Mouse (Mus musculus): ENCODE results near the gene Igsf21.

The Igsf21 gene

GRCm38 (mm10) chr4:140237305-140237741 is 9.3 kb downstream of the Igsf21 start:
- DNase-seq (ENCODE audit: low spot score in 2 of 2): no peak

GRCm38 (mm10) chr4:140235361-140236153 is 11.0 kb downstream of the Igsf21 start:
- no peak for DNase-seq (ENCODE audit: low spot score in 2 of 2)

DNA sequence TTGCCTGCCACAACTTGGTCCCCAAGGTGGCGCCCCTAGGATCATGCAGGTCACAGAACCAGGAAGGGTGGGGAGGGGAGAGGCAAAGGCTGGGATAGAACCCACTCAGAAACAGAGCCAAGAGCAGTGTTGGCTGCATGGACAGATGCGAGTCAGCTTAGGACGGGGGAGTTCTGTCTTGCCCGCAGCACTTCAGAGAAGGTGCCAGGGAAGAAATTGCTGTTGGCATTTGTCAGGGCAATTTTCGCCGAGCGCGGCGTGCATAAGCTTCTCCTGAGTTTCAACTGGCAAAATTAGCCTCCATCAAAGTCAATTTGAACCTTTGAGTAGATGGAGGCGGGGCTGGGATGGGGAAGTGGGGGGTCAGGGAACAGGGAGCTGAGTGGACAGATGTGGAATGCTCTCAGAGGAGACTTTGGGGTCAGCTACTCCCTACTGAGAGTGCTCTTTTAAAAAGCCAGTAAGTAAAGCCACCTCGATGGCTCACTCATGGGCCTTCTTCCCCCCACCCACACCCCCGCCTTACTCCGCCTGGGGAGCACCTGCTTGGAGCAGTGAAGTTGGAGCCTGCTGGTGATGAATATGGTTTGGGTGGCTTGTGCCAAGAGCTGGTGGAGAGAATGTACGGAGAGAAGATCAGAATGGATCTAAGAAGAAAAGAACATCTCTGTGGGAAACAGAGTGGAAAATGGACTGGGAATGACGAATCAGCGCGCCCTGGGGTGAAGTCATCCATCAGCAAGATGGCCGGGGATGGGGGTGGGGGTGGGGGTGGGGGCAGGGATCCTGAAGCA is 12.0 kb downstream of the Igsf21 start:
- no peak for DNase-seq (ENCODE audit: low spot score in 2 of 2)

- no peak for DNase-seq (ENCODE audit: low spot score in 2 of 2)
Measured at GRCm38 (mm10) chr4:140227837-140228236, 18.7 kb downstream of the Igsf21 start.

DNA sequence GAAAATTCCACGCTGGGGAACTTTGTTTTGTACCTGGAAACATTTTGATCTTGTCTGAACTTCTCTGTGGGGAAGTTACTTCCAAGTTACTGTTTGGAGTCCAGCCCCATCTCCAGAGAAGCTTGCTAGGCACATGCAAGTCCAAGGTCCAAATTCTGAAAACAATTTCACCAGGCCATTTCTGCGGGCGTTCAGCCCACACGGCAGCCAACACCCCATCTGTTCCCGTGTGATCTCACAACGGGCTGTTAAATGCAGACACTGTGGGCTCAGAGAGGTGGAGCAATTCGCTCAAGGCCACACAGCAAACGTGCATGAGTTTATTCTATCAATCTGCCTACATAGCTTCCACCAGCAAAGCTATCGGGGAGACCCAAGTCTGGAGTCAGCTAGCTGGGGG is 21.4 kb downstream of the Igsf21 start:
- DNase-seq (ENCODE audit: low spot score in 2 of 2): no peak

DNA sequence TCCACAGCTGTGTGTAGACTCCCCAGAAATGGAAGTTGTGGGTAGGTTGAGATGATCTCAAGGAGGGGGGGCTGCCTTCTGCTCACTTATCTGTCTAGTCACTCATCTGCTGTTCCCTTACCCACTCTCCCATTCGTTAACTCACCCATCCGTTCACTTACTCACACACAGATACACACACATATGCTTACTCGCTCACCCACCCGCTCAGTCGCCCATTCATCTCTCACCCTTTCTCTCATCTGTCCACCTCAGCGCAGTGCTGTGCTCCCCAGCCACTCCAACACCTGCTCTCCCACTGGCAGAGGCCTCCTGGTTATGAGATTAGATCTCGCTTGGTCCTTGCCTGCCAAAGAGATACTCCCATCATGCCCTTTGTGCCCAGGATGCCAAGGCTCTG is 22.1 kb downstream of the Igsf21 start:
- no peak for DNase-seq (ENCODE audit: low spot score in 2 of 2)

- no peak for DNase-seq (ENCODE audit: low spot score in 2 of 2)
Measured at GRCm38 (mm10) chr4:140223067-140223466, 23.5 kb downstream of the Igsf21 start.

- DNase-seq (ENCODE audit: low spot score in 2 of 2): no peak
Measured at GRCm38 (mm10) chr4:140220326-140221093, 26.1 kb downstream of the Igsf21 start.

GRCm38 (mm10) chr4:140218853-140219852 is 27.4 kb downstream of the Igsf21 start:
- DNase-seq (ENCODE audit: low spot score in 2 of 2): no peak

DNA sequence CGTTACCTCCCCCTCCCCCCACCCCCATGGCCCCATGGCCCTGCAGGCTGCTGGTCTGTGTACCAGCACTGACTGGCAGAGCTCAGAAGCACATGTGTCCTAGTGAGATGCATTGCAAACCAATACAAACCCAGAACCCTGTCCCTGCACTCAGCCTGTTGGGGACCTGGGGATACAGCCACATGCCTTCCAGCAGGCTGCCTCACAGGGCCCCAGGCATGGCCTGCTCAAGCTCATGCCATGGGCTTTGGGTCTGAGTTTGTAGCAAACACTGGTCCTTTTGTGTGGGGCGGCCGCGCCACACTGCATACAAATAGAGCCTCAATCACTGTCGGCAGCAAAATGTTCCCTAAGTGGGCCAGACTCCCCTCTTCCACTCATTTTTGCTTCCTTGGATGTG is 28.2 kb downstream of the Igsf21 start:
- peak in 1 of 2 experiments; percentile 26 for DNase-seq (ENCODE audit: low spot score in 2 of 2)

- DNase-seq (ENCODE audit: low spot score in 2 of 2): no peak
Measured at GRCm38 (mm10) chr4:140217934-140218333, 28.6 kb downstream of the Igsf21 start.

DNA sequence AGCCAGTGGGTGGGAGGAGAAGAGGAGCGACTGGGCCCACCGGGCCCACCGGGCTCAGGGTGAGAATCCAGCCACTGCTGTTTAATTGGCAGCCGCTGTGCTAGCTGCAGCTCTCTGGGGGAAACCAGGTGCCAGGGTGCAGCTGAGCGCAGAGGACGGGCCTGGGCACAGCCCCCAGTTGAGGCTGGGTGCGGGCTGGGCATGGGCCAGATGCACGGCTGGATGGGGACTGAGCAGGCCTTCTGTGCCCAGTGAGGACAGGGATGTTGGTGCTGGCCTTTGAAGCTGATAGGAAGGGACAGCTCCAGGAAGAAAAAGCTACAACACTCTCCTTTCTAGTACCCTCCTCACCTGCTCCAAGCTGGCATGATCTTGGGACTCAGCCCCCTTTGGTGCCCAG is 30.5 kb downstream of the Igsf21 start:
- no peak for DNase-seq (ENCODE audit: low spot score in 2 of 2)

- DNase-seq (ENCODE audit: low spot score in 2 of 2): no peak
Measured at GRCm38 (mm10) chr4:140215205-140215604, 31.4 kb downstream of the Igsf21 start.

DNA sequence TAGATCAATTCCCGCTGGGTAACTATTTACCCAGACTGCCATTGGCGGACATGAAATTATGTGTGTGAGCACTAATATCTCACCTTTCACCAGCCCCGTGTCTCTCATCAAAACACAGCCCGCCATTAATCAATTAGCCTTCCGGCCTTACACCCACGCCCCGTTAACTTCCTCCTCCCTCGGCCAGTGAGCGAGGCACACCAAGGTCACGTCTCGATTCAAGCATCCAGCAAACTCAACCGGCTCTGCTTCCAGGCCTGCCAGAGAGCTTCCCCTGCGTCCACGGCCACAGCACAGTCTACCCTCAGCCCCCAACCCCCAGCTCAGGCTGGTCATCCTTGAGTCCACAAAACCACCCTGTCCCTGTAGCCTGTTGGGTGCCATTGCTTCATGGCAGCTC is 32.2 kb downstream of the Igsf21 start:
- no peak for DNase-seq (ENCODE audit: low spot score in 2 of 2)

- DNase-seq (ENCODE audit: low spot score in 2 of 2): no peak
Measured at GRCm38 (mm10) chr4:140210129-140210890, 36.3 kb downstream of the Igsf21 start.

DNA sequence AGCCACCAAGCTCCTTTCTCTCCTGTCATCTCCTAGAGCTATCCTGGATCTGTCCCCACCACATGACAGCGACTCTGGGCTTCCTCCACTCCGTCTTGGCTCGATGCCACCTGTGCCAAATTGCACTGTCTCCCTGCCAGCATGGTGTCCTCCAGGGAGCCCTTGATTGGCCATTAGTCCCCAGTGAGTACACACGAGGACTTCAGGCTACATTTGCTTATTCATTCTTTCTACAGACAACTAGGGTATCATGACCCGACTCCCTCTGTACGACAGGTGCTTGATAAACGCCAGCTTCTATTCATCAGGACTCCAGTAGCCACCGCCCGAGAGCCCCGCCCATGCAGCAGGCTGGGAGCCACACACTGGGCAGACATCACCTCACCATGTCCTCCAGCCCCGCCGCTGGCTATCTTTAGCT is 40.8 kb downstream of the Igsf21 start:
- peak in 1 of 2 experiments; percentile 58 for DNase-seq (ENCODE audit: low spot score in 2 of 2)

DNA sequence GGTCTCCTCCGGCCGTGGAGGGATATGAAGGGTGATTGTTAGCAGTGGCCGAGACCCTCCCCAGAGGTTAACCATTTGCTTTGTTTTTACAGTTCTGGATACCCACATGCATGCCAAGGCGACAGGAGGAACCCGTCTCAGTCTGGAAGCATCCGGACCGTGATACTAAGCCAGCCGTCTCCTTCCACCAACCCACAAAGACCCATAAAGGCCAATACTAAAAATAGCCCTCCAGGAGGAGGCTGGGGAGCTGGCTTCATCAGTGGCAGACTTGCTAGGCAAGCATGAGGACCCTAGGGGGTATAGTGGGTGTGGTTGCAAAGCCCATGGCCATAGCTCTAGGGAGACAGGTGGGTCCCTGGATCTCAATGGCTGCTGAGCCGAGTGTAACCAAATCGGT is 41.8 kb downstream of the Igsf21 start:
- no peak for DNase-seq (ENCODE audit: low spot score in 2 of 2)

- DNase-seq (ENCODE audit: low spot score in 2 of 2): no peak
Measured at GRCm38 (mm10) chr4:140203696-140204272, 42.8 kb downstream of the Igsf21 start.

DNA sequence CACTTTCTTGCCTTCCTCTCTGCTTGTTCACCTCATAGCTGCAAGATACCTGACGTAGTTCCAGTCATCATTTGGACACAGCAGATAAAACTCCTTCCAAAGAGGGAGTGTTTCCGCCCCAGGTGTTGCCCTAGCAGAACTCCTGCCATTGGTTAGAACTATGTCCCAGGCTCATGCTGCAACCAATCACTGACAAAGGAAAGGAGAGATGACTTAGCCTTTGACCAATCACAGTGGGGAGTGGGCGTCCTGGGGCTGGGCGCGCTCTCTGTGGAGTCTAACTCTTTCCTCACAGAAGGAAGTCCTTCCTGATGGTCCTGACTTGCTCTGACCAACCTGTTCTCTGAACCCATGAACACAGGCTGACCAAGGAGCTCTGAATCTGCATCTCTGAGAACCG is 44.4 kb downstream of the Igsf21 start:
- DNase-seq (ENCODE audit: low spot score in 2 of 2): no peak

- no peak for DNase-seq (ENCODE audit: low spot score in 2 of 2)
Measured at GRCm38 (mm10) chr4:140200296-140200695, 46.3 kb downstream of the Igsf21 start.

Measured in left cerebral cortex, adult 9 months (tissue).